Mouse (Mus musculus): Measurements from ENCODE around the gene 1700066M21Rik.

DNA sequence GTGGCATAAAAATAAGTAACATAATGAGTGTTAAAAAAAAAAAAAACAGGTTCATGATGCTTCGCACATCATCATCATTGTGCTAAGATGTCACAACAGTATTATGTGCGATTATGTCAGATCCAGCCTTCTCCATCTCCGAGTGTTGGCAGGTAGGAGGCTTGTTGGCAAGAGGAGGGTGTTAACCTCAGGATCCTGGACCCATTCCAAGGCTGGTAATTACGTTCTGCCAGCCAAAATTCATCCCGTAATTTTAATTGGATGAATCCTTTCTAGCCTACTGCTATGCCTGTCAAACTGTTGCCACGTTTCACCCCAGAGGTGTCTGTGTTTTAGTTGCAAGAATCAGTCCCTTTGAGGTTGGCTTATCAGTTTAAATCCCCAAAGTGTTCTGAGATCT, 47.2 kb upstream of the 1700066M21Rik start:
- TF ChIP-seq CTCF (IDR thresholded peaks at IDR 0.05; ENCODE audit: low read depth) (no peak), EP300 (IDR thresholded peaks at IDR 0.05; ENCODE audit: low read depth) (no peak)

All from liver, embryonic 14.5 days (tissue).